Mouse (Mus musculus) macrophage (primary cell): Measurements from ENCODE around the gene Sec24a. TPM values are rescaled to one million over a fixed set of nuclear protein-coding genes. Genes with fewer than 3 reads are reported as not detected.

Experiments used
- H3K27ac ChIP-seq: fragments of 350-480 bp; formaldehyde crosslinking; 2 replicates; pipeline ENCODE4 v1.9.0; 2021
- H3K36me3 ChIP-seq: fragments of 350-480 bp; formaldehyde crosslinking; 2 replicates; pipeline ENCODE4 v1.9.0; 2021; ENCODE audit errors: inconsistent target
- H3K4me3 ChIP-seq: fragments of 350-480 bp; formaldehyde crosslinking; 2 replicates; pipeline ENCODE4 v1.9.0; 2021; ENCODE audit errors: inconsistent target
- H3K79me2 ChIP-seq: fragments of 350-480 bp; formaldehyde crosslinking; 2 replicates; pipeline ENCODE4 v1.9.0; 2021; ENCODE audit errors: inconsistent target
- WGBS: methylation state at CpG from one replicate; pipeline ENCODE4 v1.1.7; 2026; ENCODE audit warnings: inconsistent platforms; ENCODE audit not compliant: missing documents; 5-methylcytosine and 5-hydroxymethylcytosine counted together
- polyA plus RNA-seq: library from polyadenylated mRNA; stranded (reverse); fragments of 250-400 nt; gene quantifications from 3 replicates; pipeline ENCODE4 v1.2.4, GENCODE M21; 2018; ENCODE audit warnings: inconsistent platforms

The Sec24a gene
- polyA plus RNA-seq, 1 experiment from 2014 or later = 11.3 TPM

DNA sequence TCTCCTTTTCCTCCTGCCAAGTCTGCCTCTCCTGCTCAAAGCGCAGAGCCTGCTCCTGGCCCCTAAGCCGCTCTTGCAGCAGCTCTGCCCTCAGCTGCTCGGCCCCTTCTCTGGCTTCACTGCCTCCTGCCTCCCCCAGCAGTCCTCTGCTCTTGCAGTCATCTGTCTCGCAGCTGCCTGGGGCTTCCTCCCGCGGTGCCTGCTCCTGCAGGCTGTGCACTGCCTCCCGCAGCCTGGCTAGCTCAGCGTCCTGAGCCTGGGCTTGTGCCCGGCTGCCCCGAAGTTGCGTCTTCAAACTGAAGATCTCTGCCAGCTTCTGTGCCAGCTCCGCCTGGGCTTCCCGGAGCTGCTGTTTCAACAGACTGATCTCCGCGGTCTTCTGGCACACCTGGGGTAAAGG is 119.7 kb downstream of the Sec24a start:
- Histone ChIP-seq H3K36me3 (no peaks in the 10 kb centered on the region; the same call in 1 of the 2 replicates), H3K79me2 (peaks cover 14% of the 10 kb centered on the region; the same call in 1 of the 2 replicates), H3K4me3 (no peak overlapping the region), H3K27ac (no peak overlapping the region)
- WGBS = 36% methylated on average over 15 of the region's 15 CpGs

GRCm38 (mm10) chr11:51643202-51643601 is 120.2 kb downstream of the Sec24a start:
- Histone ChIP-seq H3K36me3 (no peaks in the 10 kb centered on the region; the same call in 1 of the 2 replicates), H3K4me3 (no peak overlapping the region), H3K27ac (no peak overlapping the region), H3K79me2 (peaks cover 9% of the 10 kb centered on the region; the same call in 1 of the 2 replicates)
- 80% methylated on average over 9 of the region's 9 CpGs for WGBS

Other genes with a start within 250 kb of the Sec24a start
- 2.9 to 3.6 TPM (median 3.4 TPM) in 3 replicates for gene Phykpl, start 178.9 kb downstream of the Sec24a start, polyA plus RNA-seq
- 203 to 532 TPM (median 476 TPM) in 3 replicates for gene Hnrnpab, start 156.8 kb downstream of the Sec24a start, polyA plus RNA-seq
- 45.0 to 125 TPM (median 72.8 TPM) in 3 replicates for gene Nhp2, start 143.9 kb downstream of the Sec24a start, polyA plus RNA-seq
- gene Rmnd5b, start 127.7 kb downstream of the Sec24a start, polyA plus RNA-seq = 15.5 to 43.6 TPM (median 25.5 TPM) in 3 replicates
- 3.9 to 13.9 TPM (median 6.3 TPM) in 3 replicates for gene N4bp3, start 112.8 kb downstream of the Sec24a start, polyA plus RNA-seq
- 0.58 to 4.2 TPM (median 2.0 TPM) in 3 replicates for gene D930048N14Rik, start 112.7 kb downstream of the Sec24a start, polyA plus RNA-seq
- 31.2 to 56.1 TPM (median 46.3 TPM) in 3 replicates for gene 0610009B22Rik, start 74.8 kb downstream of the Sec24a start, polyA plus RNA-seq
- gene Sar1b, start 53 bp upstream of the Sec24a start, polyA plus RNA-seq = 56.1 to 92.5 TPM (median 74.9 TPM) in 3 replicates
- 30.8 to 37.9 TPM (median 31.3 TPM) in 3 replicates for gene Jade2, start 94.0 kb upstream of the Sec24a start, polyA plus RNA-seq
- gene Cdkn2aipnl, start 204.0 kb upstream of the Sec24a start, polyA plus RNA-seq = 23.7 to 60.3 TPM (median 39.3 TPM) in 3 replicates
- 117 to 151 TPM (median 137 TPM) in 3 replicates for gene Ube2b, start 237.1 kb upstream of the Sec24a start, polyA plus RNA-seq
- gene Cdkl3, start 240.6 kb upstream of the Sec24a start, polyA plus RNA-seq = 1.2 to 3.9 TPM (median 2.0 TPM) in 3 replicates